Mouse (Mus musculus): ENCODE measurements around the gene Serbp1. TPM values are rescaled to one million over a fixed set of nuclear protein-coding genes. Genes with fewer than 3 reads are reported as not detected.

The Serbp1 gene
- total and polyA plus RNA-seq, 3 experiments, result 53.6 to 227 (median 196) TPM

GRCm38 (mm10) chr6:67323788-67324187 lies 85.8 kb downstream of the Serbp1 start:
- WGBS, result 63% methylated on average over 3 of the region's 3 CpGs
- no peak overlapping the region for H3K9ac ChIP-seq (ENCODE audit: low read depth, low read length)
- H3K4me3 ChIP-seq, result no peak overlapping the region
- no peaks in the 10 kb centered on the region for H3K36me3 ChIP-seq (ENCODE audit: control insufficient read depth, insufficient read depth, low read length)
- H3K79me2 ChIP-seq (replicated peaks; ENCODE audit: control insufficient read depth, insufficient read depth, low read length), result no peaks in the 10 kb centered on the region
- no peaks in the 10 kb centered on the region for H3K4me1 ChIP-seq (ENCODE audit: control insufficient read depth, insufficient read depth, low read length)
- intact Hi-C loops (cut with DNase I), result loop anchor here (10.0 kb wide), 1 partner anchor 359 kb away; no protein-coding TSS in a partner anchor
- DNase-seq, result no peak
- no peak overlapping the region for H3K27ac ChIP-seq
- H3K27me3 ChIP-seq (ENCODE audit: control insufficient read depth, insufficient read depth, low read length), result no peaks in the 10 kb centered on the region
- no peak for TF ChIP-seq POLR2A (IDR thresholded peaks at IDR 0.05; ENCODE audit: insufficient read depth, low read depth, low read length)
- TF ChIP-seq EP300 (IDR thresholded peaks at IDR 0.05; ENCODE audit: insufficient read depth, low read depth, low read length), result no peak
- TF ChIP-seq CTCF (IDR thresholded peaks at IDR 0.05), result no peak

GRCm38 (mm10) chr6:67337943-67338342 lies 100.0 kb downstream of the Serbp1 start:
- intact Hi-C loops (cut with DNase I), result no loop called here
- DNase-seq, result no peak
- H3K27ac ChIP-seq, result no peak overlapping the region
- no peak overlapping the region for H3K9ac ChIP-seq (ENCODE audit: low read depth, low read length)
- H3K79me2 ChIP-seq (replicated peaks; ENCODE audit: control insufficient read depth, insufficient read depth, low read length), result no peaks in the 10 kb centered on the region
- H3K4me3 ChIP-seq, result no peak overlapping the region
- H3K27me3 ChIP-seq (ENCODE audit: control insufficient read depth, insufficient read depth, low read length), result no peaks in the 10 kb centered on the region
- H3K36me3 ChIP-seq (ENCODE audit: control insufficient read depth, insufficient read depth, low read length), result no peaks in the 10 kb centered on the region
- no peak for TF ChIP-seq EP300 (IDR thresholded peaks at IDR 0.05; ENCODE audit: insufficient read depth, low read depth, low read length)
- H3K4me1 ChIP-seq (ENCODE audit: control insufficient read depth, insufficient read depth, low read length), result no peaks in the 10 kb centered on the region

DNA sequence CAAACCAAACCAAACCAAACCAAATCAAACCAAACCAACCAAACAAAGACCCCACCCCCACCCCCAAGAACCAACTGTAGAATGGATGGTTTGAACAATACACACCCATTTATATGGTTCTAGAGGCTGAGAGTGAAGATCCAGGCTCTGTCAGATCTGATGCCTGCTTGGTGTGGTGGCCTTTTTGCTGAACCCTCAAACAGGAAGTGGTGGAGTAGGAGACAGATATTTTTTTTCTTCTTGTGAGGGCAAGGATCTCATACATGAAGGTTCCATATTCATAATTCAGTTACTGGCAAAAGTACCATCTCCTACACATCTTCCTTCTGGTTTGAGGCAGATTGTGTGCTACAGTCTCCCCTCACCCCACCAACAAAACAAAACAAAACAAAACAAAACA lies 101.5 kb downstream of the Serbp1 start:
- no peak overlapping the region for H3K27ac ChIP-seq
- no peaks in the 10 kb centered on the region for H3K36me3 ChIP-seq (ENCODE audit: control insufficient read depth, insufficient read depth, low read length)
- no peaks in the 10 kb centered on the region for H3K27me3 ChIP-seq (ENCODE audit: control insufficient read depth, insufficient read depth, low read length)
- H3K4me1 ChIP-seq (ENCODE audit: control insufficient read depth, insufficient read depth, low read length), result no peaks in the 10 kb centered on the region
- no peaks in the 10 kb centered on the region for H3K79me2 ChIP-seq (replicated peaks; ENCODE audit: control insufficient read depth, insufficient read depth, low read length)
- H3K4me3 ChIP-seq, result no peak overlapping the region
- intact Hi-C loops (cut with DNase I), result no loop called here
- TF ChIP-seq CTCF (IDR thresholded peaks at IDR 0.05) (no peak), POLR2A (IDR thresholded peaks at IDR 0.05; ENCODE audit: insufficient read depth, low read depth, low read length) (no peak), EP300 (IDR thresholded peaks at IDR 0.05; ENCODE audit: insufficient read depth, low read depth, low read length) (no peak)
- no peak for DNase-seq
- no peak overlapping the region for H3K9ac ChIP-seq (ENCODE audit: low read depth, low read length)

Other genes starting within 250 kb of the Serbp1 start
- 10 to 100 TPM; 14.6 to 16.1 TPM for gene Gadd45a, start 200.7 kb upstream of the Serbp1 start, total RNA-seq (2021)
- 21.5 and 30.3 TPM in 2 replicates for gene Gadd45a, start 200.7 kb upstream of the Serbp1 start, polyA plus RNA-seq (2012; rRNA removed)
- gene Il12rb2, start 138.0 kb downstream of the Serbp1 start, total RNA-seq (2021), result under 1 TPM in 1 of 2 experiments, not detected in 1; 0.20 TPM
- gene Il12rb2, start 138.0 kb downstream of the Serbp1 start, polyA plus RNA-seq (2012; rRNA removed), result 0.06 and 0.18 TPM in 2 replicates

Measured in heart, adult 2 months (tissue).